Mouse (Mus musculus): Measurements from ENCODE around the gene Dnajc1. TPM values are rescaled to one million over a fixed set of nuclear protein-coding genes. Genes with fewer than 3 reads are reported as not detected.

Dnajc1 gene
- total RNA-seq, 1 experiment from 2014 or later: 67.8 TPM

DNA sequence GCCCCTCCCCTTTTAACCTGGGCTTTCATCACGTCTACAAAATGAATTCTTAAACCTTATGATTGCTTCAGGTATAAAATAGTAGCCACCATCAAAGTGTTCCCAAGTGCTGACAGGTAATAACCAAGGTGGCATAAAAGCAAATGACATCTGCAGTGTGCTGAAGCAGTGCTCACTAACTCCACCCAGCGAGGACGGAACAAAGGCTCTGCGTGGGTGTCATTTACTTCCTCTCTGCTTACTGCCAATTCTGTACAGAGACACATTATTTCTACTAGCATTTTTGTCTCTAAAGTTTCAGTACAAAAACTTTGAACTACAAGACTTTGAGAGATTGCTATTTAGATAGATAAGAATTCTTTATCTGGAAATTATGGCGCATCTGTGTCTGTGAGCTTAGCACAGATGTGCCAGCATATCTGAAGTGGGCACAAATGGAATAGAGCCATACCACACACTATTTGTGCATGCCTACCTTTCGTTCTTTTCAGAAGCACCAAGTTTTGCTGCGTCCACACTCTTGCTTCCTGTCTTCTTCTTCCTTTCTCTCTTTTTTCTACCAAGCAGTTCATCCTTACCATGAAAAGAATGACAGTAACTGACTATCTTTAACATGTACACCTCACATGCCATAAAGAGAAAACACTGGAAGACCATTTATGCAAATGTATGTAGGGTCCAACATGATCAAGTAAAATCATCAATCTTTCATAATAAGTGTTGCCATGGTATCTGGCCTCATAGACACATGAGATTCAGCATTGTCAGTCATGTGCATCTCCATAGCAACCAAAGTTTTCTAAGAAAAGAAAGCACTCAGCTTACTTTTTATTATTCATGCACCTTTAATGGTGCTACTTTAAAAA is 85.0 kb downstream of the Dnajc1 start:
- ATAC-seq (replicated peaks; ENCODE audit: low read depth, poor library complexity, severe bottlenecking): no peak

DNA sequence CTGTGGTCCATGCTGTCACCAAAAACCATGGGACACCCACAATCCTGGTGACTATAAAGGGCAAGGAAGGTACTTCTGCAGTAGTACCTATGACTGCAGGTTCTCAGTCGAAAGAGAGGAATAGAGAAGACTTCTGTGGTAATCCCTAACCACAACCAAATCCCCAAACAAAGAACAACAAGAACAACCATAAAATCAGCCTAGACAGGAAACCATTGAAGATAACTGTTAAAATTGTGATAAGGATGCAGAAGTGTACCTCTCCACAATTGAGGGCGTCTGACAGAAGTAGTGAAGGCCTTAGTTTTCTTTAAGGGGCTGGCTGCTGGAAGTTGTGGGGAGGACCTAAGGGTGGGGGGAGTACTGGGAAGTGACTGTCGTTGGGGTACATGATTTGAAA is 91.7 kb downstream of the Dnajc1 start:
- no peak for ATAC-seq (replicated peaks; ENCODE audit: low read depth, poor library complexity, severe bottlenecking)

DNA sequence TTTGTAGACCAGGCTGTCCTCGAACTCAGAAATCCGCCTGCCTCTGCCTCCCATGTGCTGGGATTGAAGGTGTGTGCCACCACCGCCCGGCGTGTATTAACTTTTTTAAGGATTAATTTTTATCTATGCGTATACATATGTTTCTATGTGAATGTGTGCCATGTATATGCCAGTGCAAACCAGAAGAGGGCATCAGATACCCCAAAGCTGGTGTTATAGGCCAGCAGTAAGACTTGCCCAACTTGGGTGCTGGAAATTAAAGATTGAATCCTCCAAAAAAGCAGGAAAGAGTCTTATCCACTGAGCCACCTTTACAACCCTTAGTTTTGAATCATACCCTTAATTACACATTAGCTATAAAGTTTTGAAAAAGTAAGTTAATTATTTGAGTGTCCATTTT is 107.5 kb downstream of the Dnajc1 start:
- ATAC-seq (replicated peaks; ENCODE audit: low read depth, poor library complexity, severe bottlenecking): 0 out of 2 replicates have a peak, but pooled peaks have one; percentile 36

DNA sequence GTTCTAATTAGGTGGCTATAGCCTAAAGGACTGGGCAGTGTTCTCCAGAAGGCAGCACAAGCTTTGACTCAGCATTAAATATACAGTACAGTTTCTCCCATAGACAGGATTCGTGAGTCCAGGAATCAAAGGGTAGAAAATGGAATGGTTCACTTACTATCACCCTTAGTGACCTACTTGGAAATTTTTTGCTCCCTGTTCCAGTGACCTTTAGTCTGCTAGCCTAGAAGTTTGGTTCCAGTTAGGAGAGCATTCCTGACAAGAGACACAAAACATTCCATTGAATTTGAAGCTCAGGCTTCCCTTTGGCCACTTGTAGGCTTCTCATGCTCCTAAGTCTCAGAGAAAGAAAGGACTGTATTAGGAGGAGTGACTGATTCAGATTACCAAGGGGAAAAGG is 126.9 kb downstream of the Dnajc1 start:
- no peak for ATAC-seq (replicated peaks; ENCODE audit: low read depth, poor library complexity, severe bottlenecking)

DNA sequence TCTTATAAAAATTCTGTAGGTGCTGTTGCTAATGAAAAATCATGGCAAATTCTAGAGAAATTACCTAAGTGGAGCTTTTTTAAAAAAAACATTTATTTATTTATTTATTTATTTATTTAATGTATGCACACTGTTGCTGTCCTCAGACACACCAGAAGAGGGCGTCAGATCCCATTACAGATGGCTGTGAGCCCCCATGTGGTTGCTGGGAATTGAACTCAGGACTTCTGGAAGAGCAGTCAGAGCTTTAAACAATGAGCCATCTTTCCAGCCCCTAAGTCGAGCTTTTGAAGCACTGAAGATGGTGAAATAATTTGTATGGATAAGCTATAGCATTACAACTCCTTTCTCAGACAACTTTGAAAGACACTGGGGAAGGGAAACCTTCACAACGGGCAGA is 128.1 kb downstream of the Dnajc1 start:
- ATAC-seq (replicated peaks; ENCODE audit: low read depth, poor library complexity, severe bottlenecking): no peak

DNA sequence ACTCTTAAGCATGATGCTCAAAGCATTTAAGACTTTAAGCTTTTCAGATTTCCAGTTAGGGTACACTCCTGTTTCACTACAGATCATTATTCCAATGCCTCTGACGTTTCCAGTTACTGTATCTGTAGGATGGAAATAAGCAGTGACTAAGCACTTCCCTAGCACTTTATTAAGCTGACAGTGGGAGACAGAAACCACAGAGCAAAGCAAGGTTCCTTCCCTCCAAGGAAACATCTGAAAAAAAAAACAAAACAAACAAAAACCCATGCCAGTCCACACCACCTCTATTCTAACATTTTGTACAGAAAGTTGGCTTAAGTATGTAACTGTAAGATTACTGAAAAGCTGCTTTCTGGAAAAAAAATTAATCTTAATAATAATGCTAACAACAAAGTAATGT is 130.3 kb downstream of the Dnajc1 start:
- peak; percentile 78 for ATAC-seq (replicated peaks; ENCODE audit: low read depth, poor library complexity, severe bottlenecking)

DNA sequence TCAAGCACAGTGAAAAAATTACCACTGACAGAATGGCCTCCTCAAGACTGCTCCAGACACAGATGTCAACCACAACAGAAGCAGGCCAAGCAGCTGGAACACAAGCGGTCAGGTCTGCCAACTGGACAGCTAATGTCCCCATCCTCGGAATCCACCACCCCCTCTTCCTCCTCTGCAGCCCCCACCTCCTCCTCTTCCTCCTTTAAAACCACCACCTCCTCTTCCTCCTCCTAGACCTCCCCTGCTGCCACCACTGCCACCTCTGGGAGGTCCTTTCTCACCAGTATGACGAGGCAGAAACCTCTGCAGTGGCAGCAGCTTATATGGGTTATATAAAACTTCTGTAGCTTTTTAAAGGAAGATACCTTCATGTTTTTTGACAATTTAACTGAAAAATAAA is 143.4 kb downstream of the Dnajc1 start:
- no peak for ATAC-seq (replicated peaks; ENCODE audit: low read depth, poor library complexity, severe bottlenecking)

DNA sequence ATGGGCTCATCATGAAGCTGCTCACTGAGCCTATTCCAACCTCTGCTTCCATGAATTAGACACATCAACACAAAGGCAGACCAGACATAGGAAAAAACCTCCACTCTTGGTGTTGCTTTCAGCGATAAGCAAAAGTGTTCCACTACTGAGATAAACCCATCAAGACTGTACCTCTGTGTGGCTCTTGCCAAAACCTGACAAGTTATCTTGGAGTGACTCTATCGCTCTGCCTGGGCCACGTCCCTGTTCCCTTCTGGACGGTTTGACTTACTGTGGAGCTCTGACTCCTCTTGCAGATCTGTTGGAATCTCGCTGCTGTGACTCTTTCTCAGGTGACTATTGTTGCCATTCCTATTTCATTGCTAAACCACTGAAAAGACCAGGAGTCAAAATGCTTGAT is 157.1 kb downstream of the Dnajc1 start:
- no peak for ATAC-seq (replicated peaks; ENCODE audit: low read depth, poor library complexity, severe bottlenecking)

DNA sequence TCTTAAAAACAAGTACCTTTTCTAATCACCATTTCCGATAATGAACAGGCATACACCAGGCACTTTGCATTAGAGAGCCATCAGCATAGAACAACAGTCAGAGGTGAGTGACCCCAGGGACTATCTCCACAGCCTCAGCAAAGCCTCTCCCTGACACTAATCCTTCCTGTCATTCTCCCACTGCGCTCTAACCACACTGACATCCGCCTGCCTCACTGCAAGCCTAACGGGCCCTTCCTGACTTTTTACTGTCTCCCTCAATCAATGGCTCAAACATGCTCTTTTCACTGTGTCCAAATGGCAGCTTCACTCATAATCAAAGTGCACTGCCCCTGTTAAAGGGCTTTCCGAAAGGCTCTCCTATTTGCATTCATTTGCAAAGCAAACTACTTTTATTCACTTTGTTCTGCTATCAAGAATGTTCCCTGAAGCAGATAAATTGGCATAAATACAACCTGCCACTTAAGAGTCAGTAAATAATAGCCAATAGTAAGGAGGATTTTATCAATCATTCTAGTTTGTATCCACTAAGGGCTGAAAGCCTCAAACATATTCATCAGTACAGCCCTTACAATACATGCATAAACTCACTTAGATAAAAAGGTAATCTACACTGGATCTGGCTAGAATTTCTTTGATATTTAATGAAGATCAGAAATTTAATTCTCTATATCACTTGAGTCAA is 159.6 kb downstream of the Dnajc1 start:
- ATAC-seq (replicated peaks; ENCODE audit: low read depth, poor library complexity, severe bottlenecking): 0 out of 2 replicates have a peak, but pooled peaks have one; percentile 22

DNA sequence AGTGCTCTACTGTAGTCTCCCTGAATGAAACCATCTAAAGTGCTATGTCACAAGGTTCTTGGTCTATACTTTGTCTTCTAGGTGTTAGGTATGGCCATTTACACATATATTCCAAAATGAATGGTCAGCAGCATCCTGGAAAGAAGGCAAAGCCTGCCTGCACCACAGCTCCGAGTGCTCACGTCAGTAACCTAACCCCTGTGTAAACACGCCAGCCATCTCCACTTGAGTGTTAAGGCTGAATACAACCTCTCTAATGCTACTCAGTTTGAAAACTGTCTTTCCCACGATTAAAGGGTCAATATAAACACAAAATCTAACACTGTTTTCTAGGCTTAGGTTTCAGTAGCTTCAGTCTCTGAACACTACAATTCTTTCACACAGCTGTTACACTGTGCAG is 161.5 kb downstream of the Dnajc1 start:
- no peak for ATAC-seq (replicated peaks; ENCODE audit: low read depth, poor library complexity, severe bottlenecking)

DNA sequence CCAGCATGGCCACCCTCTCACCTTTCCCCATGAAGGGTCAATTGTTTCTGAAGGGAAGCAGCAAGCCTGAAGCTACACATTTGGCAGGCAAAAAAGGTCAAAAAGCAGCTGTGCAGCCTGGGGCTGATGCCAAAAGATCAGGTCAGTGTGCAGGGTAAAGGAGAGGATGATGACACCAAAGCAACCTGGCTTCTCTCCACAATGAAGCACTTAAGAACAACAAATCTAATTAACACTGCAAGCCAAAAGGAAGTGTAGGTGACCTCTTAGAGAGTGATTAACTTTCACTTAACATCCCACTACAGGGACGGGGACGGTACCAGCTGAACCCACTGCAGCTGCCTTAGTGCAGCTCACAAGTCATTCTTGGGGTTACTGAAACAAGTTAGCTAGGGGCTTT is 163.4 kb downstream of the Dnajc1 start:
- ATAC-seq (replicated peaks; ENCODE audit: low read depth, poor library complexity, severe bottlenecking): no peak

DNA sequence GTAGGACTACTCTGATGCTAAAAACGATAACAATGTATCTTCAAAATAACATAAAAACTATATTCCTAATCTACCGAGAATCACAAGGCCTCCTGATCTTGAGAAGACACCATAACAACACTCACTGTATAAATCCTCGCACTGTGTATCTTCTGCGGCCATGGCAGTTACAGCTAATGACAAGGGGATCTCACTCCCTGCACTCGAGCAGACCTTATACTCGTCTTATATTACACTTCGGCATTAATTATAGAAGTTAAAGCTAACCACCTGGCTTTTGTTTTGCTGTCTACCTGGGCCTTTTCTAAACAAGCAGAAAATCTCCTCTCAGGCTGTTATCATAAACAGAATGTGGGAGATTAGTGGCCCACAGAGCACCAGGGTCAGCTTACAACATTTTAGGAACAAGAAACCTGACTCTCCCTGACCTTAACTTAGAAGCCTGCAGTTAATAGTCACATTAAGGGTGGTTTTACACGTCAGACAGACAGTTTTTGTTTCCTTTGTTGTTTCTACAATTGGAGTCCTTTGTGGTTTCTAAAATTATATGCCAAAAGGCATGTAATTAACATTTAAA is 164.1 kb downstream of the Dnajc1 start:
- no peak for ATAC-seq (replicated peaks; ENCODE audit: low read depth, poor library complexity, severe bottlenecking)

DNA sequence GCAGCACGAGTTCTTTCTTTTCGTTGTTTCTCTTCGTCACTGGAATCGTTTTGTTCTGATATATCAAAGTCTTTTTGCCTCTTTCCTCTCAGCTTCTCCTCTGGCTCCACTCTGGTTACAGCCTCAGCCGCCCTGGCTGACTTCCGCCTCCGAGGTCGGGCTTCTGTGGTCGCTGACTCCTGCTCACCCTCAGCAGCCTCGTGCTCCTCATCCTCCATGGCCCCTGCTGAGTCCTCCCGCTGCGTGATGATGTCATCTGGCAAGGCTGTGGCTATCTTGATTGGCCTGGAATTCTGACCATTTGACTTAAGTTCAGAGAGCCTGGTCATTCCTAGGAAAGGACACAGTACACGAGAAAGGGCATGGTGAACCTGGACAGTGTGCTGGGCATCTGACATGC is 173.1 kb downstream of the Dnajc1 start:
- no peak for ATAC-seq (replicated peaks; ENCODE audit: low read depth, poor library complexity, severe bottlenecking)

DNA sequence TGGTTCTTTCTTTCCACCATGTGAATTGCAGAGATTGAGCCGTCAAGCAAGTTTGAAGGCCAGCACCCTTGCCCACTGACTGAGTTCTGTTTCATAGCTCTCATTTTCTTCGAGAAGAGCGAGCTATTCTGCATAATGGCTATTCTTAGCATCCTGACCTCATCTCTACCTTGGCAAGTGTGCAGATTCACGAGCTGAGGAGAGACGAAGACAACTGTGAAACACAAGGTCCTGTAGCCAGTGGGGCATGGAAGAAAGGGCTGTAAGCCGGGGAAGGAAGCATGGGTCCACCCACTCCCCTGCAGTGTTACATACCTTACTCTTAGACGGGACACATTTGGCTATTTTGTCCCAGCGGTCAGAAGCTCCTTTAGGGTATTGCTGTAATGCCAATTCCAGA is 173.5 kb downstream of the Dnajc1 start:
- ATAC-seq (replicated peaks; ENCODE audit: low read depth, poor library complexity, severe bottlenecking): no peak

DNA sequence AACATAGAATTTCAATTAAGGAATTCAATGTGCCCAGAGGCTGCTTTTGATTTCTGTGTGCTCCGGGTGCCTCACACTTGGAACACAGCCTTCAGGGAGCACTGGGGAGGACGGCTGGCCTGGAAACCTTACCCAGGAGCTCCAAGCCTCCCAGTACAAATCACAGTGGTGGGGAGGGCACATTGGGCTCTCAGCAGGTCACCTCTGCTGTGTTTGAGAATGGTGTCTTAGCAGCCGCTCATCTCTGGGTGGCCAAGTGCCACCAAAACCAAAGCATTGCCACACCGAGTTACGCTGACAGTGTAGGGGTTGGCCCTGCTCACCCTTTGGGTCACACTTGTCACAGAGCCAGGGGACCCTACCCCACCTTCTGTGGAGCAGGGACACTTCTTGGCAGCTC is 174.1 kb downstream of the Dnajc1 start:
- ATAC-seq (replicated peaks; ENCODE audit: low read depth, poor library complexity, severe bottlenecking): no peak

DNA sequence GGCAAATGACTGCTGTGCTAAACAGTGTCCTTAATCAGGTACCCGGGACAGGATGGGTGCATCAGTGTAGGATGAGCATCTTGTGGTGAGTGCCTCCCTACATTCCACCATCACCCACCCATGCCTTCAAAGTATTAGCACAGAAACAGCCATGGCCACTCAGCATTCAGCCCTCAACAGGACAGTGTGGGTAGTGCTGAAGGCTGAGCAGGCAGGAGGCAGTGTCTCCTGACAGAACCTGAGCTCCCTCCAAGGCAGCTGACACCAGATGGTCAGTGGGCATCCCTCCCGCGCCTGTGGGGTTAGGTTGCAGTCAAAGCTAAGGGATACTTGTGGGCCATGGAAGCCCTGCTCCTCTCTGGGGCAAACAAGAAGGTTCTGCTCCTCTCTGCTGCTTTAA is 174.8 kb downstream of the Dnajc1 start:
- no peak for ATAC-seq (replicated peaks; ENCODE audit: low read depth, poor library complexity, severe bottlenecking)

DNA sequence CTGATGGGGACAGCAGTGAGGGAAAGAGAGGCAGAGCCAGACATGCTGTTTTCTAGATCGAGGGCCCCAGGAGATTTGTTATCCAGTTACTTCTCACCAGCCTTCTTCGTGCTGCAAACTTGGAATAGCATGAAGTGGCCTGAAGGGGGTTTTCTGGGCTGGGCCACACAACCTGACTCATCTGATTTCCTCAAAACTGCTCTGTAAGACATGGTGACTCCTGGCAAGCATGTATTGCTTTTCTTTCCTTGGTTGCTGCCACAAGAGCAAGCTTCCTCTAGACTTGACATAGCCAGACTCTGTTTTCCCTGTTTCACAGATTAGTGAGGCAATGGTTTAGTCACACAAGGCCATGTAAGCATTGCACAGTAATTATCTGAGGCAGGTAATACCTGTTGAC is 178.6 kb downstream of the Dnajc1 start:
- no peak for ATAC-seq (replicated peaks; ENCODE audit: low read depth, poor library complexity, severe bottlenecking)

DNA sequence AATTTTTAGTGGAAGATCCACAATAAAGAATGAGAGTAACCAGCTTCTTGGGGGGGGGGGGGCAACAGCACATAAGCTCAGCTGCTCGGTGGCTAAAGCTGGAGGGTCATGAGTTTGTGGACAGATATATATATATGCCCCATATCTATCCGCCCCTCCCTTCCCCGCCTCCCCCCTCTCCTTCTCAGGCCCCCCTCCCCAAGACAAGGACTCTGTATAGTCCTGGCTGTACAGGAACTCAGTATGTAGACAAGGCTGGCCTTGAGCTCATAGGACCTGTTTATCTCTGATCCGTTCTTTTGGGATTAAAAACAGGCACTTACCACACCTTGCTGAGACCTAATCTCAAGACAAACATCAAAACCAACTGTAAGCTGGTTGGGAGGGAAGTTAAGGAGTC is 182.7 kb downstream of the Dnajc1 start:
- no peak for ATAC-seq (replicated peaks; ENCODE audit: low read depth, poor library complexity, severe bottlenecking)

DNA sequence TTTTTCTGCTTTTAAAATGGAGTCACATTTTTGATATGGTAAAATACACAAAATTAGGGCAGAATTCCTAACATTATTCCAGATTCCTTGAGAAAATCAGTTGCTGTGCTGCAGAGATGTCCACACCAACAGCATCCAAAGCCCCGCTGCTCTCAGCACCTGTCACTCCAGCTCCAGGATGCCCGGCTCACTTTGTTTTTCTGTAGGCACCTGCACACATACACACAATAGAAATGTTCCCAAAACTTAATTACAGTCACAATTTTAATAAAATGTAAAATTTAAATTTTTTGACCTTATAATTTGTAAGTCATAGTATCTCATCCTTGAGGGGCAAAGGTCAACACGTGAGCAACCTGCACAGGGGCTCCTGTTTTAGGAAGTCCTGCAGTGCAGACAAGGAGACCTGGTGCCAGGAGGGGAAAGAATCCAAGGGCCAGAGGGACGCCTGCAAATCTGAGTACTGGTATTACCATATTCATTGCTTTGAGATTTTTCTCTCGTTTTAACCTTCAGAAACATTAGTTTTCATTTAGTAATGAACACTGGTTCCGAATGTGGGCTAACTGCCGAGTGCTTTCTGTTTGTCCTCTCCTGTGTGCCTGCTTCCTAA is 183.3 kb downstream of the Dnajc1 start:
- no peak for ATAC-seq (replicated peaks; ENCODE audit: low read depth, poor library complexity, severe bottlenecking)

DNA sequence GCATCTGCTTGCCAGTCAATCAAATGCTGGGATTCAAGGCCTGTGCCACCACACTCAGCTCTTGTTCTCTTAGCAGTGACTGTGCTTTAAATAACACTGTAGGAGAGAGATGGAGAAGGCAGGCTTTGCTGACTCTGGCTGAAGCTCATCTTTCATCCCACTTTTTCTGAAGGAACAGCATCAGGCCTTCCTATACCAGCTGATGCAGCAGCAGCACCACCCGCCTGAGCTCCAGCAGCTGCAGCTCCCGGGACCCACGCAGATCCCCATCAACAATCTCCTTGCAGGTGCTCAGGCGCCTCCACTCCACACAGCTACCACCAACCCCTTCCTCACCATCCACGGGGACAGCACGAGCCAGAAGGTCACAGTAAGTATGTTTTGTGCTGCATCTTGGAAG is 184.1 kb downstream of the Dnajc1 start:
- no peak for ATAC-seq (replicated peaks; ENCODE audit: low read depth, poor library complexity, severe bottlenecking)

DNA sequence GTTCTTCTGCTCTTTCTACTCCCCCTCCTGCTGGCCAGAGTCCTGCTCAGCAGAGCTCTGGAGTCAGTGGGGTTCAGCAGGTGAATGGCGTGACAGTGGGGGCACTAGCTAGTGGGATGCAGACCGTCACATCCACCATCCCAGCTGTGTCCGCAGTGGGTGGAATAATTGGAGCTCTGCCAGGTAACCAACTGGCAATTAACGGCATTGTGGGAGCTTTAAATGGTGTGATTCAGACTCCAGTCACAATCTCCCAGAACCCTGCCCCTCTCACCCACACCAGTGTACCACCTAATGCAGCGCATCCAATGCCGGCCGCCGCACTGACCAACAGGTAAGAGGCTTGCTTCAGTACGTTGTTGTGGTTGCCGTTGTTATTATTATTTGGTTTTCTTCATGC is 185.8 kb downstream of the Dnajc1 start:
- ATAC-seq (replicated peaks; ENCODE audit: low read depth, poor library complexity, severe bottlenecking): no peak
